Mouse (Mus musculus): ENCODE results near the gene Rac3.
A peak's percentile ranks its signal among the peaks of the same experiment; 100 is the strongest.

Gene Rac3

DNA sequence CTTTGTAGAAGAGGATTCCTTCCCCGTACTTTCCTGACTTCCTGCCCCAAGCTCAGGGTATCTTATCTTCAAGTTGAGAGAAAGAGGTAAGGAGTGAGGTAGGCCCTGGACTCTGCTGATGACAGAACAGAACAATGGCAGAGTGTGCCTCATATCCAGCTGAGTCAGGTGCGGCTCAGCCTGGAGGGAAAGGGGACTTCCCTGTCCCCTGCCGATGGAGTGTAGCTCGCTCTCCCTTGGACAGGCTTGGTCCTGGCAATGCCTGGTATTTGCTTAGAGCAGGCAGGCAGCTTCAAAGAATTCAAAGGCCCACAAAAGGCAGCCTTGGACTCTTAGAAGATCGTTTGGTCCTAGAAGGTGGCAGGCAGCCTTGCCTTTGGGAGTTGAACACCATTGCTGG is 15.2 kb upstream of the Rac3 start:
- DNase-seq (ENCODE audit: low read depth, low spot score) = no peak

- DNase-seq (ENCODE audit: low read depth, low spot score) = no peak
Observed at GRCm38 (mm10) chr11:120707225-120707624, 14.0 kb upstream of the Rac3 start.

DNA sequence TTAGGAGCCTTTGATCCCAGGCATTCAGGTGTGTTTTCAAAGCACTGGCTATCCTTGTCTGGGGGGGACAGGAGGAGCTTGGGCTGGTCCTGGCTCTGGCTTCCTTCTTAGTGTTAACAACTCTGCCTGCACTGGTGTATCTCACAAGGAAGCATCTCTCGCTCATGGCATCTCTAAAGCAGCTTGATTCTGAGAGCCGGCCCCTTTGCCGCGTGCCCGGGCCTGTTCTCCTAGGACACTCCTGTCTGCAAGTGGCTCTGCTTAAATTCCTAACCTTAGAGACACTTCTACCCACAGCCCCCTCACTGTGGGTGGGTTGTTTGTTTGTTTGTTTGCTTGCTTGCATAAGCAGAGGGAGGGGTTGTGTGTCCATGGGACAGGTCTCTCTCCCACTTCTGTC is 13.3 kb upstream of the Rac3 start:
- no peak for DNase-seq (ENCODE audit: low read depth, low spot score)

GRCm38 (mm10) chr11:120709551-120709950 is 11.7 kb upstream of the Rac3 start:
- no peak for DNase-seq (ENCODE audit: low read depth, low spot score)

DNA sequence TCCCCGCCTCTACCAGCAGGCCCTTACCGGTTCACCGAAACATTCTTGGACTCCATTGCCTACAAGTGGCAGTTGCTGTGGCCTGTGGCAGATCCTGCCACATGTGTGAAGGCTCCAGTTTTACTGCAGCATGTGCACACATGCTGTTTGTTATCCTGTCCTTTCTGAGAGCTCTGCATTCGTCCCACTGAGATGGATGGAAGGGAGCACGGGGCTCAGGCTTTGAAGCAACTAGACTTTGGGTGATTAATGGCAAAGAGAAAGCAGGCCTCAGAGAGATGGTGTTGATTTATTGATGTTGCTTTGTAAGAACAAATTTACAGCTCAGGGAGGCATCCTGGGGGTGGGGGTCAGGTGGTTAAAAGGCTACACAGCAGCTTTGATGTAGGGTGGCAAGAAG is 10.6 kb upstream of the Rac3 start:
- no peak for DNase-seq (ENCODE audit: low read depth, low spot score)

- no peak for DNase-seq (ENCODE audit: low read depth, low spot score)
Observed at GRCm38 (mm10) chr11:120711980-120712604, 9.2 kb upstream of the Rac3 start.

GRCm38 (mm10) chr11:120712771-120713568 is 8.3 kb upstream of the Rac3 start:
- DNase-seq (ENCODE audit: low read depth, low spot score) = peak; percentile 84

DNA sequence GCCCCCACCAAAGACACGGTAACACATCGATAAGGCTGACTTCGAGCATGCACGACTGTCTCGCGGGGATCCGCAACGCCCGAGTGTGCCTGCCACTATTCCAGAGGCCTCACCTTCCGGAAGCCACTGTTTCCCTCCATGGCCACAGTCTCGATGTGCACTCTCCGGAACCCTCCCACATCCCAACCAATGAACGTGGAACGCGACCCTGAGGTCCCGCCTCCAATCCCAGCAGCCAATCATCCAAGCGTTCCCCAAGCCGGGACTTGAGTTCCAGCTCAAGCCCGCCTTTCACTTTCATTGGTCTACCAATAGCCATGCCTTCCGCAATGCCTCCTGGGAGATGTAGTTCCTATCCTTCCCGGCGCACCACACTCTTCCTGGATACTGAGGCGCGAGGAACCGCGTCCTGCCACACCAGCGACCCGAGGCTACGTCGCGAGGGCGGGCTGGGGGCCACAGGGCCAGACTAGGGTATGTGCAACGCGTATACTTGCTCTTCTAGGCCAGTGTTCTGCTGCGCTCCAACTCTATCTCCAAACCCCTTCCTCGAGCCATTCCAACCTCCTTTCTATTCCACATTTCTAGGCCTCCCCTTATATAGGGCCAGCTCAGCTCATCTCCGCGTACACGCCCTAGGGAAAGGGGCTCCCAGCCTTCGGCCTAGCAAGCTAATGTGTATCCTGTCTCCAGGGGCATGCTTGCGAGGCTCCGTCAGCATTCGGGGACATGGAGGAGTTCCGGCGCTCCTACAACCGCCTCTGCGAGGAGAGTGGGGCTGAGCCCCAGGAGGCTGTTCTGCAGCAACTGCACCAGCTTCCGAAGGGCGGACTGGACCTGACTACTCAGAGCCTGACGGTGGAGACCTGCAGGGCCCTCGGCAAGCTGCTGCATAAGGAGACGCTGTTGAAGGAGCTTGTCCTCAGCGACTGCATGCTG is 7.4 kb upstream of the Rac3 start, which contains the start of the genes Cenpx and Lrrc45:
Gene Cenpx (minus strand): TSS at position 159 of the 939 bp plus-strand sequence.
Gene Lrrc45 (plus strand): TSS at position 346 of the 939 bp plus-strand sequence.
- peak; percentile 98 for DNase-seq (ENCODE audit: low read depth, low spot score)

GRCm38 (mm10) chr11:120714546-120714945 is 6.7 kb upstream of the Rac3 start:
- DNase-seq (ENCODE audit: low read depth, low spot score) = no peak

- DNase-seq (ENCODE audit: low read depth, low spot score) = no peak
Observed at GRCm38 (mm10) chr11:120715131-120715530, 6.1 kb upstream of the Rac3 start.

- no peak for DNase-seq (ENCODE audit: low read depth, low spot score)
Observed at GRCm38 (mm10) chr11:120719242-120719641, 2.0 kb upstream of the Rac3 start.

- DNase-seq (ENCODE audit: low read depth, low spot score) = no peak
Observed at GRCm38 (mm10) chr11:120719841-120720376, 1.4 kb upstream of the Rac3 start.

- DNase-seq (ENCODE audit: low read depth, low spot score) = peak; percentile 90
Observed at GRCm38 (mm10) chr11:120720450-120720849, 820 bp upstream of the Rac3 start.

GRCm38 (mm10) chr11:120722067-120722630 is 879 bp downstream of the Rac3 start:
- DNase-seq (ENCODE audit: low read depth, low spot score) = no peak

DNA sequence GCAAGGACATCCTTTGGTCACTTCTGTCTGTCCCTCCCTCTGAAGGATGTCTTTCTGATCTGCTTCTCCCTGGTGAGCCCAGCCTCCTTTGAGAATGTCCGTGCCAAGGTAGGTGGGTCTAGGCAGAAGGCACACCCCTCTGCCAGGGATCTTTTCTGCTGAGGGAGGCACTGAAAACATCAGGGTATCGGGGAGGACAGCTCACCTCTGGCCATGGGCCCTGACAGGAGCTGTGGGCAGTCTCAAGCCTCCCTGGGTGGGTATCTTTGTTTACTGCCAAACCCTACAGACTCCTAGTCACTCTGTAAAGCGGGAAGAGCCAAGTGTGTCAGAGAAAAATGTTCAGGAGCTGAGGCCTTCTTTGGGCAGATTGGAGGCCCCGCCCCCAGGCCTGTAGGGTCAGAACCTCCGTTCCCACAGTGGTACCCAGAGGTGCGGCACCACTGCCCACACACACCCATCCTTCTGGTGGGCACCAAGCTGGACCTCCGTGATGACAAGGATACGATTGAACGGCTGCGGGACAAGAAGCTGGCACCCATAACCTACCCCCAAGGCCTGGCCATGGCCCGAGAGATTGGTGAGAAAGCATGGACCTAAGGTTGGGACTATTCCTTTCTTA is 1.6 kb downstream of the Rac3 start:
- no peak for DNase-seq (ENCODE audit: low read depth, low spot score)

DNA sequence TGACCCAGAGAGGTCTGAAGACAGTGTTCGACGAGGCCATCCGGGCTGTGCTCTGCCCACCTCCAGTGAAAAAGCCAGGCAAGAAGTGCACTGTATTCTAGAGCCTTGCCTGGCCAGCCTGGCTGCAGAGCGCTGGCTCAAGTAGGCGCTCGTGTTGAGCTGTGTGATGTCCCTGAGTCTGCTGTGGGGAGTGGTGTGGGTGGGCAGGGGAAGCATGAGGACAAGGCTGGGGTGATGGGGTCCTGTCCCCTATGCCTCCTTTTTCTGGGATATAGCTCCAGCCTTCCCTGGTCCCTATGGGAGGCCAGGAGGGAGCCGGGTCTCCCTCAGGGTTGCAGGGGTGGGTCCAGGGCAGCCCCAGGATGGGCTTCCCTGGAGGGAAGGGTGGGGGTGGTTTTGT is 2.2 kb downstream of the Rac3 start:
- DNase-seq (ENCODE audit: low read depth, low spot score) = no peak

GRCm38 (mm10) chr11:120726243-120727168 is 5.2 kb downstream of the Rac3 start:
- no peak for DNase-seq (ENCODE audit: low read depth, low spot score)

DNA sequence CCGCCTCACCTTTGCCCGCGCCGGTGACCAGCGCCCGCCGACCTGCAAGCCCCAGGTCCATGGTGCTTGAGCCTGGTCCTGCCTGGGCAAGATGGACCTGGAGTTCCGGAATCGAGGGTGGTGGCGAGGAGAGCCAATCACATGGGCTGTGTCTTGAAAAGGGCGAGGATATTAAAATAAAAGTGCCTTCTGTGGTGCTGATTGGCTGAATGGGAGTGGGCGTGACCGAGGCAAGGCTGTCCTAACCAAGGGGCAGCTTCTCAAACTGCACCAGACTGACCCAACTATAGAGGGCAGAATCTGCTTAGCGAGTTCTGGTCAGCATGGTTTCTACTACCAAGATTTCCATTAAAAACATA is 5.9 kb downstream of the Rac3 start, which contains the start of gene Dcxr:
Gene Dcxr (minus strand): TSS at position 113 of the 359 bp plus-strand sequence.
- peak; percentile 66 for DNase-seq (ENCODE audit: low read depth, low spot score)

DNA sequence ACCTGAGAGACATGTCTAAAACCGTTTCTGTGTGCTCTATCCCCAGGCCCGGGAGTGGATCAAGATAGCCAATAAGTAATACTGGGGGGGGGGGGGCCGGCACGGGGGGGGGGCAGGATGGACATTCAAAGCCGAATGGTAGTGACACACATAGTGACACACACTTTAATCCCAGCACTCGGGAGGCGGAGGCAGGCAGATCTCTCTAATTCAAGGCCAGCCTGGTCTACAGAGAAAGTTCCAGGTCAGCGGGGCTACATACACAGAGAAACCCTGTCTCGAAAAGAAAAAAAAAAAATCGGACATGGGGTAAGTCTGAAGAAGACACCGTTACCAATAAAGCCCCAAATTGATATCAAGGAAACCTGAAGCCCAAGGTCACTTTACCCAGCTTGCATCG is 6.3 kb downstream of the Rac3 start:
- DNase-seq (ENCODE audit: low read depth, low spot score) = peak; percentile 1
